Mouse (Mus musculus): ENCODE results near the gene Rita1. TPM values are rescaled to one million over a fixed set of nuclear protein-coding genes. Genes with fewer than 3 reads are reported as not detected.
A peak's percentile ranks its signal among the peaks of the same experiment; 100 is the strongest.

Gene Rita1
- polyA plus RNA-seq, 1 experiment from 2014 or later = 16.0 TPM

DNA sequence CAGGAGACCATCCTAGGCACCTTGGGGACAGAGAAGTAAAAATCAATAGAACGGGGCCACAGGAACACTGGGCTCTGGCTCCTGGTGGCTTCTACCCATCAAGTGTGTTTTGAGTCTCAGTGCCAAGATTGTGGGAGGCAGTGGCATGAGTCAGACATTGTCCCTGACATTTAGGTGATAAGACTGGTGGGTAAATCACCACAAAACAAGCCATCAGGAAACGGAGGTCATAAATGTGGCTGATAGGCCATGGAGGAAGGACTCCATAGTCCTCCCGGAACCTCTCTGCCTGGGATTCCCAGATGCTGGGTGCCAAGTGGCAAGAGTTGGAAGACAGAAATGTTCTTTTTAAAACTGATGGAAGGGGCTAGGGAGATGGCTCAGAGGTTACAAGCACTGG, 31.8 kb upstream of the Rita1 start:
- no peaks in the 10 kb centered on the region for H3K9me3 ChIP-seq (replicated peaks)
- H3K4me1 ChIP-seq = peaks cover 11% of the 10 kb centered on the region
- DNase-seq (ENCODE audit: low spot score) = no peak
- H3K27ac ChIP-seq (replicated peaks) = no peak overlapping the region
- 91% methylated on average over 3 of the region's 3 CpGs for WGBS
- H3K4me3 ChIP-seq = no peak overlapping the region
- no peaks in the 10 kb centered on the region for H3K36me3 ChIP-seq
- peaks cover 26% of the 10 kb centered on the region for H3K27me3 ChIP-seq (ENCODE audit: low read depth, poor library complexity, severe bottlenecking)

DNA sequence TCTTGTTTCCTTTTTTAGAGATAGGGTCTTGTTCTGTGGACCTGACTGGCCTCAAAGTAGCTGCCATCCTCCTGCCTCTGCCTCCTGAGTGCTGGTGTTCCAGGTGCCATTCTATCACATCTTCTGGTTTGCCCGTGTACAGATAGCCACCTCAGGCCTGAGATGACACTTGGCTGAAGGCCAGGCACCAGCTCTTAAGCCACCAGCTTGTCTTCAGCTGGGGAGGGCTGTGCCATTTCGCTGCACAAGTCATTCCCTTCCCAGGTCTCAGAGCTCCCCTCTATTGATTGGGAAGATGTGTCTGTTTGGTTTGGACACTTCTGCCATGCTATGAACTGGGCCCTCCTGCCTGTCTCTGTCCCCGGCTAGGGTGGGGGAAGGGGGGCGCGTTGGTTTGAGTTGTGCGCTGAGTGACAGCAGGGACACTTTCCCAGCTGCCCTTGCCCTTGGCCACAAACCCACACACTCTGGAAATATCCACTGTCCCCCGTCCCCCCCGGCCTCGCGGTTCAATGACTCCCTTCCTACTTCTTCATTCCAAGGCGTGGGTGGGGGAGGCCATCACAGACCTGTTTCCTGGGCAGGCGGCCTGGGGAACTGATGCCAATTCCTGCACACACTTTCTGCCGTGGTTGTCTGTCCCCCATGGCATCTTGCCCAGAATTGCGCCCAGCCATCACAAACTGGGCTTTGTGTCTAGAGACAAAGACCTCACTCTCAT, 31.1 kb upstream of the Rita1 start:
- Histone ChIP-seq H3K36me3 (no peaks in the 10 kb centered on the region), H3K4me3 (no peak overlapping the region), H3K9me3 (replicated peaks) (no peaks in the 10 kb centered on the region), H3K27ac (replicated peaks) (no peak overlapping the region), H3K4me1 (peaks cover 4% of the 10 kb centered on the region), H3K27me3 (ENCODE audit: low read depth, poor library complexity, severe bottlenecking) (peaks cover 19% of the 10 kb centered on the region)
- DNase-seq (ENCODE audit: low spot score) = no peak
- 78% methylated on average over 14 of the region's 14 CpGs for WGBS

DNA sequence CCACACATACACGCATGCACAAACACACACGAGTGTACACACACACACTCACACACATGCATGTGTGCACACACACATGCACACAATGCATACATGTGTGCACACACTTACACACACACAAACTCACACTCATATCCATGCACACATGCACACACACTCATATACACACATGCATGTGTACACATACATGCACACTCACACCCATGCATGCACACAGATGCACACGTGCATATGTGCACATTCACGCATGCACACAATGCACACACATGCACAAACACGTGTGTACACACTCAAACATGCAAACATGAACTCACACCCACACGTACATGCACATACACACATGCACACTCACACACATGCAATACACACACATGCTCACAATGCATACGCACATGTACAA, 27.7 kb upstream of the Rita1 start:
- Histone ChIP-seq H3K36me3 (no peaks in the 10 kb centered on the region), H3K27me3 (ENCODE audit: low read depth, poor library complexity, severe bottlenecking) (no peaks in the 10 kb centered on the region), H3K4me1 (0 out of 2 replicates have a peak, but pooled peaks cover 3% of the 10 kb centered on the region), H3K9me3 (replicated peaks) (no peaks in the 10 kb centered on the region), H3K27ac (replicated peaks) (no peak overlapping the region), H3K4me3 (no peak overlapping the region)
- 92% methylated on average over 7 of the region's 7 CpGs for WGBS
- no peak for DNase-seq (ENCODE audit: low spot score)

DNA sequence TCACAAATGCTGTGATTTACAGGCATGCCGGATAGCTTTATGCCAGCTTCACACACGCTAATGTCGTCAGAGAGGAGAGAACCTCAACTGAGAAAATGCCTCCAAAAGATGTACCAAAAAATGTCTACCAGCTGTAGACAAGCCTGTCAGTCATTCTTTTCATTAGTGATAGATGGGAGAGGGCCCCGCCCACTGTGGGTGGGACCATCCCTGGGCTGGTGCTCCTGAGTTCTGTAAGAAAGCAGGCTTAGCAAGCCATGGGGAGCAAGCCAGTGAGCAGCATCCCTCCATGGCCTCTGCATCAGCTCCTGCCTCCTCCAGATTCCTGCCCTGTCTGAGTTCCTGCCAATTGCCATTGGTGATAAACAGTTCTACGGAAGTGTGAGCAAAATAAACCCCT, 23.2 kb upstream of the Rita1 start:
- Histone ChIP-seq H3K4me3 (no peak overlapping the region), H3K9me3 (replicated peaks) (no peaks in the 10 kb centered on the region; the same call in 1 of the 2 replicates), H3K36me3 (no peaks in the 10 kb centered on the region), H3K27me3 (ENCODE audit: low read depth, poor library complexity, severe bottlenecking) (peaks cover 21% of the 10 kb centered on the region), H3K27ac (replicated peaks) (no peak overlapping the region), H3K4me1 (peaks cover 14% of the 10 kb centered on the region)
- 91% methylated on average over 5 of the region's 5 CpGs for WGBS
- DNase-seq (ENCODE audit: low spot score) = no peak

DNA sequence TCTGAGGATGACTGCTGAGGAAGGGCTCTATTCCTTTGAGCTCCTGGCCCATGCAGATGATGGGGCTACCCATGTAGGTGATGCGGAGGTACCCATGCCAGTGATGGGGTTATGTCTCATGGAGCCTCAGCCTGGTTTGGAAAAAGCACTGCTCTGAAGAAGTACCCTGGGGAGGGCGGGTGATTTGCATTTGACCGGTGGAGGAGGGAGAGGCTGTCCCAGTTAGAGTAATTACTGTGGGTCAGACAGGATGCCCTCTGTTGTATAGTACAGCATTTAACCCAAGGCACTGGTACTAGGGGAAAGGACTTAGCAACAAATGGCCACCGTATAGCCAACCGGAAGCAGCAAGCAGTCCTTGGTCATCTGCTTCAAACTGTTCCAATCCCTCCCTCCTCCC, 22.5 kb upstream of the Rita1 start:
- Histone ChIP-seq H3K4me1 (peaks cover 12% of the 10 kb centered on the region), H3K9me3 (replicated peaks) (no peaks in the 10 kb centered on the region; the same call in 1 of the 2 replicates), H3K4me3 (no peak overlapping the region), H3K27ac (replicated peaks) (no peak overlapping the region), H3K27me3 (ENCODE audit: low read depth, poor library complexity, severe bottlenecking) (peaks cover 28% of the 10 kb centered on the region), H3K36me3 (no peaks in the 10 kb centered on the region)
- no peak for DNase-seq (ENCODE audit: low spot score)
- 59% methylated on average over 5 of the region's 5 CpGs for WGBS

DNA sequence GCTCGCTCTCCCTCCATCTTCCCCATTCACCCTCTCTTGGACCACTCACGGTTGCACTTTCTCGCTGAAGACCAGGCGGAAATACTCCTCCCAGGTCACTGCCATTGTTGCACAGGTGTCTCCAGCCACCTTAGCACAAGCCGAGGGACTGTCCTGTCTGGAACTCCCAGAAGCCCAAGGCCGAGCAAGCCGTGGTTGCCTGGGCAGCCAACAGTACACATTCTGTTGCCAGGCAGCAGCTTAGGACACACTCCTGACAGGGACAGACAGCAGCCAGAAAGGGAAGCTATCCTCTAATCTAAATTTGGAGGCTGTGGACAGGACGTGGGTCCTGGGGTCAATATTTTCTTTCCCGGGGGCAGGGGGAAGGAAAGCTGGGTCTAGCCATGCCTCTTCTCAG, 21.7 kb upstream of the Rita1 start, which contains the start of gene Cfap73:
Cfap73 (minus strand) TSS at position 105 of the 400 bp plus-strand sequence.
- 66% methylated on average over 9 of the region's 9 CpGs for WGBS

DNA sequence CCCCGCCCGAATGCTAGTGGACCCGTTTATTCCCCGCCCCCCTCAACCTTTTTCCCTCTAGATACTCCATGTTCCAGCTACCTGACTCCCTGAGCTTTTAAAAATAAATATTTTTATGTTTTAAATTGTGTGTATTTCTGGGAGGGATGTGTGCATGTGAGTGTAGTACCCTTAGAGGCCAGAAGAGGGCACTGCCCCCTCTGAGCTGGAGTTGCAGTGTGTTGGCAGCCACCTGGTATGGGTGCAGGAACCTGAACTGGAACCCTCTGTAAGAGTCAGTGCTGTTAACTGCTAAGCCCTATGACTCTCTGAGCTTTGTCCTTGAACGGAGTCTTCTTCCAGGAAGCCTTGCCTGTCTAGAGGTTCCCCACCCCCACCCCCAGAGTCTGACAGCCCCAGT, 19.5 kb upstream of the Rita1 start:
- 89% methylated on average over 5 of the region's 5 CpGs for WGBS
- no peak overlapping the region for H3K4me3 ChIP-seq
- peaks cover 20% of the 10 kb centered on the region for H3K4me1 ChIP-seq
- peaks cover 23% of the 10 kb centered on the region for H3K36me3 ChIP-seq
- no peaks in the 10 kb centered on the region; the same call in 1 of the 2 replicates for H3K9me3 ChIP-seq (replicated peaks)
- peaks cover 34% of the 10 kb centered on the region for H3K27me3 ChIP-seq (ENCODE audit: low read depth, poor library complexity, severe bottlenecking)
- no peak for DNase-seq (ENCODE audit: low spot score)
- H3K27ac ChIP-seq (replicated peaks) = no peak overlapping the region

More for the DNA sequence above, 21.7 kb upstream of the Rita1 start, which contains the start of gene Cfap73:
- DNase-seq (ENCODE audit: low spot score) = no peak
- no peaks in the 10 kb centered on the region; the same call in 1 of the 2 replicates for H3K9me3 ChIP-seq (replicated peaks)
- peaks cover 2% of the 10 kb centered on the region; the same call in 1 of the 2 replicates for H3K36me3 ChIP-seq
- H3K27me3 ChIP-seq (ENCODE audit: low read depth, poor library complexity, severe bottlenecking) = peaks cover 34% of the 10 kb centered on the region
- H3K4me1 ChIP-seq = peaks cover 12% of the 10 kb centered on the region
- no peak within 1 kb of the TSS for H3K27ac ChIP-seq (replicated peaks)
- no peak within 1 kb of the TSS for H3K4me3 ChIP-seq

DNA sequence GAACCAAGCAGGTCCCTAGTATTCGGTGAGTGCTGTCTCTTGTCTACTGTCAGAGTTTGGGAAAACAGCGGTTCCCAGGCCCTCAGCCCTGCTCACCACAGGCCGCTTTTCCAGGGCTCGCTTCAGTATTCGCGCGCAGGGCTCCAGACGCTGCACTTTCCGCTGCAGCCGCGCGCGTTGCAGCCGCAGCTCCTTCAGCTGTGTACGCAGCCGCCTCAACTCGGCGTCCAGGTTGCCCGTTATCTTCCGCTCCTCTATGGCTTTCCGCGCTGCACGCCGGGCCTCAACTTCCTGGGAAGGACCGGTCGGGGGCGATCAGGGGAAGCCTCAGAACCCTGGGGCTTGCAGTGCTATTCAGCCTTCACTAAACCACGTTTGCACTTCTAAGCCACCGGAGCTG, 18.7 kb upstream of the Rita1 start:
- Histone ChIP-seq H3K4me1 (peaks cover 27% of the 10 kb centered on the region), H3K27ac (replicated peaks) (no peak overlapping the region), H3K9me3 (replicated peaks) (no peaks in the 10 kb centered on the region; the same call in 1 of the 2 replicates), H3K27me3 (ENCODE audit: low read depth, poor library complexity, severe bottlenecking) (peaks cover 34% of the 10 kb centered on the region), H3K36me3 (peaks cover 31% of the 10 kb centered on the region), H3K4me3 (peak overlapping the region; percentile 39)
- DNase-seq (ENCODE audit: low spot score) = no peak
- WGBS = 15% methylated on average over 29 of the region's 29 CpGs

DNA sequence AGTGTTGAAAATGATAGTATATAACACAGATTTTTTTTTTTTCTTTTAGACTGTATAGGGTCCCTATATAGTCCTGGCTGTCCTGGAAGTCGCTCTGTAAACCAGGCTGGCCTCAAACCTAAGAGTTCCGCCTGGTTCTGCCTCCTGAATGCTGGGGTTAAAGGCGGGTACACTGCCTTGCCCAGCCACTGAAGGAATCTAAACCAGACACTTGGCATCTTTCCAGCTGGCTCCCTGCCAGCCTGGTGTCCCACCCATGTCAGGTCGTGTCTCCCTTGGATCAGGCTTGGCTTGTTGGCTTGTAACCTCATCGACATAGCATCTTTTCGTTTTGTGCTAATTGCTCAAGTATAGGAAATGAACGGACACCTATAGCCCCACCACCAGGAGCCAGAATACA, 16.2 kb upstream of the Rita1 start:
- no peak for DNase-seq (ENCODE audit: low spot score)
- Histone ChIP-seq H3K27ac (replicated peaks) (no peak overlapping the region), H3K4me1 (peaks cover 28% of the 10 kb centered on the region), H3K36me3 (peaks cover 56% of the 10 kb centered on the region), H3K4me3 (no peak overlapping the region), H3K9me3 (replicated peaks) (no peaks in the 10 kb centered on the region; the same call in 1 of the 2 replicates), H3K27me3 (ENCODE audit: low read depth, poor library complexity, severe bottlenecking) (peaks cover 31% of the 10 kb centered on the region)
- WGBS = 87% methylated on average over 7 of the region's 7 CpGs

DNA sequence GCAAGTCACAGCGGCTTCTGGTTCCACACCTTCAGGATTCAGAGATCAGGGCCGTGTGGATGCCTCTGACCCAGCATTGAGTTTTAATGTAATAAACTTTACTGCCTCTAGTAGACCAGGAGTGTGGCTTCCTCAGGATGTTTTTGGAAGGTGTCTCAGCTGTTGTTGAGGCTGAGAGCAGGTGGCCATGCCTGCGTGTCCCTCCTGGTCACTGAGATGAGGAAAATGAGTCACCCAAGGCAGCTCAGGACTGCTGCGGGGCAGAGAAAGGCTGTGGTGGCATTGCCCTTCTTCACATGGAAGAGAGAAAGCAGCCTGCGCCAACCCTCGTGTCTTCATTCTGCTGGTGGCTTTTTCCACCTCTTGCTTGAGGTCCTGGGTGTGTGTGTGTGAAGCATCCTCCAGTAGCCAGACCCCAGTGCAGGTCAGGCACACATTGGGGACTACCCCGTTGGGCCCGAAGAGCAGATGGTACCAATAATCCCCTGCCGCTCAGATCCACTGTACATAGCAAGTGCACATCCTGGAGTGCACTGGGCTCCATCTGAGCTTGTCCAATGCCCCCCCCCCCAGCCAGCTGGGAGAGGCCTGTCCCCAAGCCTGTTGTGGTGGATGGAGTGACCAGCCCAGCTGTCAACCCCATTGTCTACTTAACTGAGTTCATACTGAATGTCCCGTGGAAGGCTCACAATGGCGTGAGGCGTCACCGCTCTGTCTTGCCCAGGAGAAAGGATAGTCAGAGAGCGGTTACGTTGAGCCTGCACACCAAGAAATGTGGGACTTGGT, 15.3 kb upstream of the Rita1 start:
- DNase-seq (ENCODE audit: low spot score) = no peak
- Histone ChIP-seq H3K27me3 (ENCODE audit: low read depth, poor library complexity, severe bottlenecking) (peaks cover 29% of the 10 kb centered on the region), H3K9me3 (replicated peaks) (no peaks in the 10 kb centered on the region; the same call in 1 of the 2 replicates), H3K36me3 (peaks cover 65% of the 10 kb centered on the region), H3K4me3 (no peak overlapping the region), H3K4me1 (peaks cover 28% of the 10 kb centered on the region), H3K27ac (replicated peaks) (no peak overlapping the region; the same call in 1 of the 2 replicates)
- 91% methylated on average over 15 of the region's 15 CpGs for WGBS

DNA sequence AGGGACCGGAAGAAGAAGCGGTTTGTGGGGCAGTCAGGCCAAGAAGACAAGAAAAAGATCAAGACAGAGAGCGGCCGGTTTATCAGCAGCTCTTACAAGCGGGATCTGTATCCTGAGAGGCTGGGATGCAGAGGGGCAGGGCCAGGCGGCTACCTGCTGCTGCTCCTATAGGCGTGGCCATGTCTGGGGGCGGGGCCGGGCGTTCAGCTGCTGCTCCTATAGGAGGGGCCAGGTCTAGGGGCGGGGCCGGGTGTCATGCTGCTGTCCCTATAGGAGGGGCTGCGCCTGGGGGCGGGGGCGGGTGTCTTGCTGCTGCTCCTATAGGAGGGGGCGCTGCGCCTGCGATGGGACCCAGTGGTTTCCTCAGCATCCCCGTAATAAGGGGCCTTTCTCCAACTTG, 14.0 kb upstream of the Rita1 start:
- H3K27me3 ChIP-seq (ENCODE audit: low read depth, poor library complexity, severe bottlenecking) = peaks cover 21% of the 10 kb centered on the region
- H3K36me3 ChIP-seq = peaks cover 78% of the 10 kb centered on the region
- DNase-seq (ENCODE audit: low spot score) = peak; percentile 69
- 23% methylated on average over 18 of the region's 19 CpGs for WGBS
- no peak overlapping the region for H3K4me3 ChIP-seq
- H3K4me1 ChIP-seq = peaks cover 27% of the 10 kb centered on the region
- H3K9me3 ChIP-seq (replicated peaks) = no peaks in the 10 kb centered on the region
- H3K27ac ChIP-seq (replicated peaks) = no peak overlapping the region

DNA sequence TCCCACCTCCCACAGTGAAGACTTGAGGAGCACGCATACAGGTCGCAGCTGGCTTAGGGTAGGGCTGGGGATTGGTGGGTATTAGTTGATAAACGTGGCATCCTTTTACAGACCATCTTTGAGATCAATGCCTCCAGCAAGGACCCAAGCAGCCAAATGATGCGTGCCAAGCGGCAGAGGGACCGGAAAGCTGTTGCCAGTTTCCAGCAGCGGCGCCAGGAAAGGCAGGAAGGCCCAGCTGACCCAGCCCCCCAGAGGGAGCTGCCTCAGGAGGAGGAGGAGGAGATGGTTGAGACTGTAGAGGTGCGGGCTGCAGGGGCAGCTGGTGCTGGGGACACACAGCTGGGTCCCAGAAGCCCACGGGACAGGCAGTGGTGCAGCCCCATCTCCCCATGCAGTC, 12.0 kb upstream of the Rita1 start:
- H3K27ac ChIP-seq (replicated peaks) = no peak overlapping the region
- 95% methylated on average over 10 of the region's 10 CpGs for WGBS
- no peak for DNase-seq (ENCODE audit: low spot score)
- no peaks in the 10 kb centered on the region for H3K9me3 ChIP-seq (replicated peaks)
- H3K27me3 ChIP-seq (ENCODE audit: low read depth, poor library complexity, severe bottlenecking) = peaks cover under 1% of the 10 kb centered on the region
- H3K36me3 ChIP-seq = peaks cover 98% of the 10 kb centered on the region
- no peak overlapping the region for H3K4me3 ChIP-seq
- H3K4me1 ChIP-seq = peaks cover 21% of the 10 kb centered on the region

All from midbrain, embryonic 10.5 days (tissue).